Mouse (Mus musculus) kidney, adult 9 months (tissue): ENCODE data around the gene Prr11.

Experiments used
- DNase-seq: peaks from one replicate; pipeline ENCODE4 v3.0.0; 2022

Gene Prr11

DNA sequence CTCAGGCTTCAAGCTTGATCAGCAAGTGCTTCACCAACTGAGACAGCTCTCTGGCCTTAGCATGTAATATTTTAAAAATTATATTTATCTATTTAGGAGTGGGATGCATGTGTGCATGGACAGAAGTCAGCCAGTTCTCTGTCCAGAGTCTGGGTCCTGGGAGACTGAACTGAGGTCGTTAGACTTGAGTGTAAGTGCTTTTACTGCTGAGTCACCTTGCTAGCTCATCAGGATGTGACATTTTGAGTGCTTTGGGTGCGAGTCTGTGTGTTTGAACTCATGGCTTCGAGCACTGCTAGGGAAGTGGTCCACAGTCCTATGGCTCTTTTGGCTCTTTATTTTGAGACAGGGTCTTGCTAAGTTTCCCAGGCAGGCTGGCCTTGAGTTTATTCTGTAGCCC is 65.5 kb downstream of the Prr11 start:
- DNase-seq = no peak

DNA sequence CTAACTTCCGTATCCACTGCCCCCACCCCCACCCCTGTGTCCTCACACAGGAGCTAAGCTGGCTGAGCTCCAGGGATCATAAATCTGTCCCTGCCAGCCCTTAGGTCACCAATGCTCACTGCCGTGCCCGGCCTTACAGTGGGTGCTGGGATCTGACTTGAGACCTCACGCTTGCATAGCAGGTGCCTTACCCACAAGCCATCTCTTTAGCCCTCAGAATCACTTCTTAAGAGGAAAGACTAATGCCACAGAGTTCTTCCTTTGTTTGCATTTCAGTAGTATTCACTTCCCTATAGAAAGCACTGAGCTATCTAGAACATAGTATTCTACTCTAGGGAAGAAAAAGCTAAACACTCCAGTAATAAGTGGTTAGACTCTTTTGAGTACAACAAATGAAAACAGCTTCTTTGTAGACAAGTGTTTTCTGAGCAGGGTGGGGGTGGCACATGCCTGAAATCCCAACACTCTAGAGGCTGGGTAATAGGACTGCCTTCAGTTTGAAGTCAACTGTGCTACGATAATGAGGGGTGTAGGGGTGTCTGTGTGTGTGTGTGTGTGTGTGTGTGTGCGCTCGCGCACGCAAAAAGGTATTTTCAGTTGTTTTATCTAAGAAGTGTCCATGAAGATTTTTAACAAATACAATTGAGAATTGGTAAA is 69.1 kb downstream of the Prr11 start:
- no peak for DNase-seq
